Mouse (Mus musculus): ENCODE measurements at regions not wholly inside any gene's neighbourhood (a gene's known extent, or its start where the extent isn't known, plus 50 kb on each side); places are given as distances from the start of the nearest gene placed in this dataset.

GRCm38 (mm10) chr2:160485097-160485496 lies 118.2 kb upstream of the Mafb start:
- Histone ChIP-seq H3K9me3 (replicated peaks; ENCODE audit: control insufficient read depth, low read length) (no peaks in the 10 kb centered on the region), H3K4me2 (ENCODE audit: low read depth, low read length) (no peak overlapping the region), H3K4me1 (ENCODE audit: control insufficient read depth, insufficient read depth) (no peaks in the 10 kb centered on the region), H3K36me3 (replicated peaks; ENCODE audit: control insufficient read depth, insufficient read depth, low read length) (no peaks in the 10 kb centered on the region), H3K27ac (ENCODE audit: low read depth) (no peak overlapping the region), H3K9ac (replicated peaks; ENCODE audit: low read depth, low read length) (no peak overlapping the region), H3K4me3 (ENCODE audit: low read depth, low read length) (no peak overlapping the region), H3K27me3 (ENCODE audit: control insufficient read depth, insufficient read depth, low read length) (no peaks in the 10 kb centered on the region)
- TF ChIP-seq CTCF (IDR thresholded peaks at IDR 0.05; ENCODE audit: low read depth) (no peak), EP300 (IDR thresholded peaks at IDR 0.05; ENCODE audit: low read depth) (no peak)
- 87% methylated on average over 5 of the region's 5 CpGs for WGBS
- DNase-seq (ENCODE audit: low spot score) (no peak), ATAC-seq (ENCODE audit: insufficient read depth, low read depth) (no peak)

GRCm38 (mm10) chr2:160485515-160485914 lies 118.7 kb upstream of the Mafb start:
- 82% methylated on average over 5 of the region's 5 CpGs for WGBS

GRCm38 (mm10) chr2:160499726-160500125 lies 132.9 kb upstream of the Mafb start:
- no peaks in the 10 kb centered on the region for H3K9me3 ChIP-seq (replicated peaks; ENCODE audit: control insufficient read depth, low read length)
- H3K27ac ChIP-seq (ENCODE audit: low read depth), result no peak overlapping the region
- no peak overlapping the region for H3K9ac ChIP-seq (replicated peaks; ENCODE audit: low read depth, low read length)
- no peak for ATAC-seq (ENCODE audit: insufficient read depth, low read depth)
- H3K4me2 ChIP-seq (ENCODE audit: low read depth, low read length), result no peak overlapping the region
- H3K27me3 ChIP-seq (ENCODE audit: control insufficient read depth, insufficient read depth, low read length), result no peaks in the 10 kb centered on the region
- no peak overlapping the region for H3K4me3 ChIP-seq (ENCODE audit: low read depth, low read length)
- H3K36me3 ChIP-seq (replicated peaks; ENCODE audit: control insufficient read depth, insufficient read depth, low read length), result no peaks in the 10 kb centered on the region
- no peak for DNase-seq (ENCODE audit: low spot score)
- TF ChIP-seq CTCF (IDR thresholded peaks at IDR 0.05; ENCODE audit: low read depth) (no peak), EP300 (IDR thresholded peaks at IDR 0.05; ENCODE audit: low read depth) (no peak)
- H3K4me1 ChIP-seq (ENCODE audit: control insufficient read depth, insufficient read depth), result no peaks in the 10 kb centered on the region
- 4% methylated on average over 1 of the region's 1 CpGs for WGBS

More at GRCm38 (mm10) chr2:160485515-160485914, 118.7 kb upstream of the Mafb start:
- Histone ChIP-seq H3K36me3 (replicated peaks; ENCODE audit: control insufficient read depth, insufficient read depth, low read length) (no peaks in the 10 kb centered on the region), H3K4me3 (ENCODE audit: low read depth, low read length) (no peak overlapping the region), H3K27ac (ENCODE audit: low read depth) (no peak overlapping the region), H3K9ac (replicated peaks; ENCODE audit: low read depth, low read length) (no peak overlapping the region), H3K9me3 (replicated peaks; ENCODE audit: control insufficient read depth, low read length) (no peaks in the 10 kb centered on the region), H3K4me2 (ENCODE audit: low read depth, low read length) (no peak overlapping the region), H3K4me1 (ENCODE audit: control insufficient read depth, insufficient read depth) (no peaks in the 10 kb centered on the region), H3K27me3 (ENCODE audit: control insufficient read depth, insufficient read depth, low read length) (no peaks in the 10 kb centered on the region)
- DNase-seq (ENCODE audit: low spot score) (no peak), ATAC-seq (ENCODE audit: insufficient read depth, low read depth) (no peak)
- no peak for TF ChIP-seq CTCF (IDR thresholded peaks at IDR 0.05; ENCODE audit: low read depth)
- TF ChIP-seq EP300 (IDR thresholded peaks at IDR 0.05; ENCODE audit: low read depth), result no peak

GRCm38 (mm10) chr2:160502901-160503300 lies 136.0 kb upstream of the Mafb start:
- Histone ChIP-seq H3K9me3 (replicated peaks; ENCODE audit: control insufficient read depth, low read length) (no peaks in the 10 kb centered on the region), H3K36me3 (replicated peaks; ENCODE audit: control insufficient read depth, insufficient read depth, low read length) (no peaks in the 10 kb centered on the region)
- 59% methylated on average over 2 of the region's 2 CpGs for WGBS

GRCm38 (mm10) chr2:160503597-160504393 lies 136.9 kb upstream of the Mafb start:
- no peak overlapping the region for H3K27ac ChIP-seq (ENCODE audit: low read depth)
- no peak overlapping the region for H3K4me2 ChIP-seq (ENCODE audit: low read depth, low read length)
- WGBS, result 79% methylated on average over 16 of the region's 16 CpGs

More at GRCm38 (mm10) chr2:160502901-160503300, 136.0 kb upstream of the Mafb start:
- no peaks in the 10 kb centered on the region for H3K27me3 ChIP-seq (ENCODE audit: control insufficient read depth, insufficient read depth, low read length)
- no peak overlapping the region for H3K9ac ChIP-seq (replicated peaks; ENCODE audit: low read depth, low read length)
- no peak overlapping the region for H3K4me2 ChIP-seq (ENCODE audit: low read depth, low read length)
- H3K4me1 ChIP-seq (ENCODE audit: control insufficient read depth, insufficient read depth), result no peaks in the 10 kb centered on the region
- H3K27ac ChIP-seq (ENCODE audit: low read depth), result no peak overlapping the region
- no peak for DNase-seq (ENCODE audit: low spot score)
- TF ChIP-seq EP300 (IDR thresholded peaks at IDR 0.05; ENCODE audit: low read depth) (no peak), CTCF (IDR thresholded peaks at IDR 0.05; ENCODE audit: low read depth) (no peak)
- no peak for ATAC-seq (ENCODE audit: insufficient read depth, low read depth)
- H3K4me3 ChIP-seq (ENCODE audit: low read depth, low read length), result no peak overlapping the region

GRCm38 (mm10) chr2:160504394-160504657 lies 137.5 kb upstream of the Mafb start:
- H3K4me2 ChIP-seq (ENCODE audit: low read depth, low read length), result no peak overlapping the region
- ATAC-seq (ENCODE audit: insufficient read depth, low read depth) (no peak), DNase-seq (ENCODE audit: low spot score) (no peak)
- H3K27ac ChIP-seq (ENCODE audit: low read depth), result no peak overlapping the region
- TF ChIP-seq EP300 (IDR thresholded peaks at IDR 0.05; ENCODE audit: low read depth) (no peak), CTCF (IDR thresholded peaks at IDR 0.05; ENCODE audit: low read depth) (no peak)
- H3K9me3 ChIP-seq (replicated peaks; ENCODE audit: control insufficient read depth, low read length), result no peaks in the 10 kb centered on the region
- H3K27me3 ChIP-seq (ENCODE audit: control insufficient read depth, insufficient read depth, low read length), result no peaks in the 10 kb centered on the region
- no peaks in the 10 kb centered on the region for H3K4me1 ChIP-seq (ENCODE audit: control insufficient read depth, insufficient read depth)
- no peak overlapping the region for H3K4me3 ChIP-seq (ENCODE audit: low read depth, low read length)
- 90% methylated on average over 4 of the region's 4 CpGs for WGBS
- no peak overlapping the region for H3K9ac ChIP-seq (replicated peaks; ENCODE audit: low read depth, low read length)
- H3K36me3 ChIP-seq (replicated peaks; ENCODE audit: control insufficient read depth, insufficient read depth, low read length), result no peaks in the 10 kb centered on the region

More at GRCm38 (mm10) chr2:160503597-160504393, 136.9 kb upstream of the Mafb start:
- Histone ChIP-seq H3K4me3 (ENCODE audit: low read depth, low read length) (no peak overlapping the region), H3K4me1 (ENCODE audit: control insufficient read depth, insufficient read depth) (no peaks in the 10 kb centered on the region), H3K27me3 (ENCODE audit: control insufficient read depth, insufficient read depth, low read length) (no peaks in the 10 kb centered on the region), H3K36me3 (replicated peaks; ENCODE audit: control insufficient read depth, insufficient read depth, low read length) (no peaks in the 10 kb centered on the region), H3K9me3 (replicated peaks; ENCODE audit: control insufficient read depth, low read length) (no peaks in the 10 kb centered on the region), H3K9ac (replicated peaks; ENCODE audit: low read depth, low read length) (no peak overlapping the region)
- TF ChIP-seq CTCF (IDR thresholded peaks at IDR 0.05; ENCODE audit: low read depth) (no peak), EP300 (IDR thresholded peaks at IDR 0.05; ENCODE audit: low read depth) (no peak)
- ATAC-seq (ENCODE audit: insufficient read depth, low read depth) (no peak), DNase-seq (ENCODE audit: low spot score) (no peak)

Data from heart, postnatal 0 days (tissue).